Mouse (Mus musculus) neutrophil, adult 65 days (primary cell): Measurements from ENCODE around the gene Pibf1. TPM values are rescaled to one million over a fixed set of nuclear protein-coding genes. Genes with fewer than 3 reads are reported as not detected.

Source experiments
- total RNA-seq: library from RNA; stranded (reverse); gene quantifications from 2 replicates; pipeline ENCODE4 v1.2.4, GENCODE M21; 2023

Gene Pibf1
- total RNA-seq: 11.6 and 13.5 TPM in 2 replicates

DNA sequence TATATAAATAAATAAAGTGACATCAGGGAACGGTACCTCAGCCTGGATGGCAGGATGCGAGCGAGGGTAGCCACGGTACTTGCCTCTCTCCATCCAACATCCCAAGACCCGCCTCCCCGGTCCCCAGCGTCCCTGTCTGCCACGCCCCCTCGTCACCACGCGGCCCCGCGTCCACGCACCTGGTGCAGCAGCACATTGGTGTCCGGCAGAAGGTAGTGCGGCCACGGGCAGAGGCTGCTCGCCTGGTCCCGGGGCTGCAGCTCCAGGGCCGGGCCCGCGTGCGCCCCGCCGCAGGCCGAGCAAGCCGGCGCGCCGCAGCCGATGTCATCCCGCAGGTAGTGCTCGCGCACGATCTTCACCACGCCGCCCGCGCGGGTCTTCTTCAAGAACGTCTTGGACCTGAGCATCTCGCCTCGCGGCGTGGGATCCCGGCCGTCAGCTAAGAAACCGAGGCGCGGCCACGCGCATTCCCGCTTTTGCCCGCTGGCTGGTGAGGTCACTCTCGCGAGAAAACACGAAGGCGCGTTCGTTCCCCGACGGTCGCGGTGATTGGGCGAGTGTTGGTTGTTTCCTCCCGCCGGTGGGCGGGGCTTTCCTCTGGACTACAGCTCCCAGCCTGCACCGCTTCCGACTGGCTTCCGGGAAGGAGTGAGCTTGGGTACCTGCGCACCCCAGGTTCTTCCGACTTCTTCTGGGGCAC lies at the start of gene Pibf1, which contains the start of gene Dis3:
Pibf1 (plus strand) TSS at position 158 of the 700 bp plus-strand sequence.
Dis3 (minus strand) TSS at position 504 of the 700 bp plus-strand sequence.

DNA sequence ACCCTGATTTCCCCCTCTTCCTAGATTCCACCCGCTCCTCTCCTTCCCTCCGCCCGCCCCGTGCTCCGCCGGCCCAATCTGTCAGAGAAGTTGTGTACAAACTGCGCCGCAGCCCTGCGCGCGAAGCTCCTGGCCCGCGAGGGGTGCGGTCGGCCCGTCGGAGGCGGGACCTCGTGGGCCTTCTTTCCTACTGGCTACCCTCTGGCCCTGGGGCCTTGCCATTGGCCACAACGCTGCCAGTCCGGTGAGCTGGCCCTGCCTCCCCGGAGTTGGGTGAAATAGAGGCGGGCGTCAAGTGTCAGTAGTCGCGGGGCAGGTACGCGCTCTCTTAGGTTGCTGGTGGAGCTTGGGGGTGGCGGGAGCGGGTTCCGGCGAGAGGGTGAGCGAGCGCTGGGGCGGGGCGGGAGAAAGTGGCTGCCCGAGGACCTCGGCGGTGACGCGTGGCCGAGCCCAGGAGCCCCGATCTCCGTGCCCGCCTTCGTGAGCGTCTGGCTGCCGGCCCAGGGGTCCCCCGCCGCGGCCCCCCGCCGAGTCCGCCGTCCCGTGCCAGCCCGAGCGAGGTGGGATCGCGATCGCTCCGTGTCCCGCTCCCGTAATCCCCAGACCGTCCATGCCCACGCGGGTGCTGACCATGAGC lies 199.3 kb downstream of the Pibf1 start, which contains the start of gene Klf5:
Klf5 (plus strand) TSS at position 307 of the 637 bp plus-strand sequence.

Other genes starting within 250 kb of the Pibf1 start
- not detected in 2 replicates for gene Rpl36a-ps1, start 105.1 kb upstream of the Pibf1 start, total RNA-seq
- 17.1 and 18.2 TPM in 2 replicates for gene Mzt1, start 53.3 kb upstream of the Pibf1 start, total RNA-seq
- 13.3 and 17.2 TPM in 2 replicates for gene Bora, start 53.2 kb upstream of the Pibf1 start, total RNA-seq
- 7.9 and 12.0 TPM in 2 replicates for gene Dis3, start 346 bp downstream of the Pibf1 start, total RNA-seq
- gene Klf5, start 199.3 kb downstream of the Pibf1 start, total RNA-seq: 35.3 and 38.5 TPM in 2 replicates